Mouse (Mus musculus) thymus, adult 18-20 months (tissue): ENCODE results near the gene Fam167b.
"Not testable (repeated sequence)": the region's sequence is repeated elsewhere in the genome, so short reads cannot be mapped to it uniquely, and the experiment has no call there.

Source experiments
- DNase-seq, 2 experiments: peaks; one replicate each; pipeline ENCODE4 v3.0.0; 2022; ENCODE audit warnings: mixed read lengths in 2 of 2

Fam167b gene

DNA sequence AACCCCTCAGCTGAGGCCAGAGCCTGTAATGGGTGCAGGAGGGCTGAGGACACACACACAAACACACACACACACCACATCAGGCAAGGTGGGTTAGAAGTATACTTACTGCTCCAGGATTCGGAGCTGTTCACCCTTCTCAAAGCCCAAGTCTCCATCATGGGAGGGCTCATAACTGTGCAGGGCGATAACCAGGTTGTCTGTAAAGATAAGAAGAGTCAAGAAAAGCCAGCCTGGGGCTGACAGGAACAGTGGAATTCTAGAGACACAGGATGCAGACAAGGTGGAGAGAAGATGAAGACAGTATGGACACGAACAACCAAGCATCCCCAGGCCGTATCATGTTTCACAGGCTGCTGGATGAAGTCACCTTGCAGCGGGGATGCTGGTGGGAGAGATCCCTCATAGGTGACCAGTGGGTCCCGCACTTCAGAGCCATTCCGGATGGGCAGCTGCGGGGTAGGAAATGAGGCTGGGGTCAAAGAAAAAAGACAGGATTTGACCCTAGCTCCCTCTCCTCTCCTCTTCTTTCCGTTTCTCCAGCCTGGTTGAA is 21.0 kb downstream of the Fam167b start:
- peak in 1 of 2 experiments; percentile 32 for DNase-seq

- DNase-seq, result peak; percentile 78 to 84
Observed at GRCm38 (mm10) chr4:129556532-129557223, 21.7 kb downstream of the Fam167b start.

GRCm38 (mm10) chr4:129555862-129556531 is 22.4 kb downstream of the Fam167b start:
- peak in 1 of 2 experiments; percentile 31 for DNase-seq

DNA sequence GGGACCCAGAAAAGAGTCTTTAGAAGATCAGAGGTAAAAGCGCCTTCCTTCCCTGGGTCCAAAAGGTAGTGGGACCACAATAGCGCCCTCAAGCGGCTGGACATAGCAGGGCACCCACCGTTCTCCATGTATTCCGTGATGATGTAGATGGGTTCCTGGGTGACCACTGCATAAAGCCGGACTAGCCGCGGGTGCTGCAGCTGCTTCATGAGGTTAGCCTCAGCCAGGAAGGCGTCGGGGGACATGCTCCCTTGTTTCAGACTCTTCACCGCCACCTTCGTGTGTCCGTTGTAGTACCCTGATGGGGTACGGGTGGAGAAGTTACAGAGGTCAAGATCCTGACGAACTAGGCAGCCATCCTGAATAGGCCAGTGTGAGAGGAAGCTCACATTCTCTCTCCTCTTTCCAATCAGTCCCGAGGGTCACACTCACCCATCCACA is 22.9 kb downstream of the Fam167b start:
- peak in 1 of 2 experiments; percentile 39 for DNase-seq

GRCm38 (mm10) chr4:129554512-129554911 is 23.8 kb downstream of the Fam167b start:
- DNase-seq, result not testable (repeated sequence)

- no peak for DNase-seq
Observed at GRCm38 (mm10) chr4:129550295-129550694, 28.1 kb downstream of the Fam167b start.

DNA sequence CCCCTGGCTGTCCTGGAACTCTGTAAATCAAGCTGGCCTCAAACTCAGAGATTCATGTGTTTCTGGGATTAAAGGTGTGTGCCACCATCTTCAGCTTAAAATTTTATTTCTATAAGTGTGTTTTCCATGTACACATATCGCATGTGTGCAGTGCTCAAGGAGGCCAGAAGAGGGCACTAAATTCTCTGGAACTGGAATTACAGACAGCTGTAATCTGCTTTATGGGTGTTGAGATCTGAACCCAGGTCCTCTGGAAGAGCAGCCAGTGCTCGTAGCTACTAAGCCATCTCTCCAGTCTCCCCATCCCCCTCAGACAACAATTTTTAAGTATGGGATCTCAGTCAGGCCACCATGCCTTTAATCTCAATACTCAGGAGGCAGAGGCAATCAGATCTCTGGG is 29.0 kb downstream of the Fam167b start:
- DNase-seq, result peak in 1 of 2 experiments; percentile 55

GRCm38 (mm10) chr4:129547631-129548030 is 30.7 kb downstream of the Fam167b start:
- not testable (repeated sequence) for DNase-seq

DNA sequence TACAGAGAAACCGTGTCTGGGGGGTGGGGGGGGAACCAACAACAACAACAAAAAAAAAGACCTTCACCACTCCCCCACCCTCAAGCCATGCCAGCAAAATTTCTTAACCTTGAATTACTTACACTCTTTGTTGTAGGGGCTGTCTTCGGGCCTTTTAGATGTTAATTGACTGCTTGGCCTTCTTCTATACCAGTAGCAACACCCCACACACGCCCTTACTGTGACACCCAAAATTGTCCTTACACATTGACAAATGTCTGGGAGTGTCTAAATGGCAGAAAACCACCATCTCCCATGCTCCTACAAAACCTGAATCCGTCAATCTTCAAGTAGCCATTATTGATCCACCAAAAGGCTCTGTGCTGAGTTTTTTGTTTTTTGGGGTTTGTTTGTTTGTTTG is 34.2 kb downstream of the Fam167b start:
- DNase-seq, result no peak

DNA sequence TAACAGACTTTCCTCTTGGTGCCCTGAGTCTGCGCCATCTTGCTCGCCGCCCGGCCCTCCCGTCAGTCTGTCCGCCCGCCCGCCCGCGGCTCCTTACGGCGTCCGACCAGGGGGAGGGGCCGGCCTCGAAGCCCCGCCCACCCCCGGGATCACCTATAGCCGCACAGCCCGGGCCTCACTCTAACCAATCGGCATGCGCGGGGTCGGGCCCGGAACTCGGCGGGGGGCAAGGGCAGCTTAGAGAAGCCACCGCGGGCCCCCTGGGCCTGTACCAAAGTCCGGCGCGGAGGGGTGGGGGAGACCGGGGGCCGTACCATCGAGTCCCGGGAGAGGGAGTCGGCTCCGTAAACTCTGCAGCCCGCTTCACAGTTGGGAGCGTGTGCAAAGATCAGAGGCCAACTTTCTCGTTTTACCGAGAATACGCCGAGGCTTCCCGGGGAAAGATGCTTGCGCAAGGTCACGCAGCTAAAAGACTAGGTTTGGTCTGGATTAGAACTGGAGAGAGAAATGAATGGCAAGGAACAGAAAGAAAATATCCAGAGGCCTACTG is 35.7 kb downstream of the Fam167b start, which contains the start of gene Hdac1:
Gene Hdac1 (minus strand): TSS at position 122 of the 550 bp plus-strand sequence.
- DNase-seq, result peak; percentile 96 to 97

- peak; percentile 17 to 56 for DNase-seq
Observed at GRCm38 (mm10) chr4:129541868-129542591, 36.3 kb downstream of the Fam167b start.

DNA sequence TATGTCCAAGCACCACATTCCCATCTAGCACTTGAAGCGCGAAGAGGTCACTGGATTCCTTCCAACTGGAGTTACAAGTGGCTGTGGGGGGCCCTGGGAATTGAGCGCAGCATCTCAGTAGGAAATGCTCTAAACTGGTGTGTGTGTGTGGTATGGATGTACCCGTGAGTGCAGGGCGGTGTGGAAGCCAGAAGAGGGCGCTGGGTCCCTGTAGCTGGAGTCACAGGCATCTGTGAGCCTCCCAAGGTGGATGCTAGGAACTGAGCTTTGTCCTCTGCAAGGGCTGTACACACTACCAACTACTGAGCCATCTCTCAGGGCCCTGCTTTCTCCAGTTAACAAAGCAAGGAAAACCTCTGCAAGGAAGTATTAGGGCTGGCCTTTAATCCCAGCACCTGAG is 38.3 kb downstream of the Fam167b start:
- peak; percentile 25 to 44 for DNase-seq

DNA sequence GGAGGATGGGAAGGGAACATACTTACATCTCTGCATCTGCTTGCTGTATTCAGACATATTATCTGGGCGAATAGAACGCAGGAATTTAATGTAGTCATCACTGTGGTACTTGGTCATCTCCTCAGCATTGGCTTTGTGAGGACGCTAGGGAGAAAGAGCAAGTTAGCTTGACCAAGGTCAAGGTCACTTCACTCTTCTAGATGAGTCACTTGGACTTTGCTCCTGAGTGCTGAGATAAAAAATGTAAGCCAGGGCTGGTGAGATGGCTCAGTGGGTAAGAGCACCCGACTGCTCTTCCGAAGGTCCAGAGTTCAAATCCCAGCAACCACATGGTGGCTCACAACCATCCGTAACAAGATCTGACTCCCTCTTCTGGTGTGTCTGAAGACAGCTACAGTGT is 49.4 kb downstream of the Fam167b start:
- not testable (repeated sequence) for DNase-seq
